Mouse (Mus musculus): ENCODE data around the gene Phf21b.

GRCm38 (mm10) chr15:84778587-84778986, 77.3 kb downstream of the Phf21b start:
- TF ChIP-seq CTCF (IDR thresholded peaks at IDR 0.05; ENCODE audit: extremely low read depth, insufficient read length, insufficient replicate concordance, low read depth, low read length) (no peak), POLR2A (IDR thresholded peaks at IDR 0.05; ENCODE audit: low read depth, low read length) (no peak)

Data from small intestine, adult 2 months (tissue).